In the genomic region with DNA sequence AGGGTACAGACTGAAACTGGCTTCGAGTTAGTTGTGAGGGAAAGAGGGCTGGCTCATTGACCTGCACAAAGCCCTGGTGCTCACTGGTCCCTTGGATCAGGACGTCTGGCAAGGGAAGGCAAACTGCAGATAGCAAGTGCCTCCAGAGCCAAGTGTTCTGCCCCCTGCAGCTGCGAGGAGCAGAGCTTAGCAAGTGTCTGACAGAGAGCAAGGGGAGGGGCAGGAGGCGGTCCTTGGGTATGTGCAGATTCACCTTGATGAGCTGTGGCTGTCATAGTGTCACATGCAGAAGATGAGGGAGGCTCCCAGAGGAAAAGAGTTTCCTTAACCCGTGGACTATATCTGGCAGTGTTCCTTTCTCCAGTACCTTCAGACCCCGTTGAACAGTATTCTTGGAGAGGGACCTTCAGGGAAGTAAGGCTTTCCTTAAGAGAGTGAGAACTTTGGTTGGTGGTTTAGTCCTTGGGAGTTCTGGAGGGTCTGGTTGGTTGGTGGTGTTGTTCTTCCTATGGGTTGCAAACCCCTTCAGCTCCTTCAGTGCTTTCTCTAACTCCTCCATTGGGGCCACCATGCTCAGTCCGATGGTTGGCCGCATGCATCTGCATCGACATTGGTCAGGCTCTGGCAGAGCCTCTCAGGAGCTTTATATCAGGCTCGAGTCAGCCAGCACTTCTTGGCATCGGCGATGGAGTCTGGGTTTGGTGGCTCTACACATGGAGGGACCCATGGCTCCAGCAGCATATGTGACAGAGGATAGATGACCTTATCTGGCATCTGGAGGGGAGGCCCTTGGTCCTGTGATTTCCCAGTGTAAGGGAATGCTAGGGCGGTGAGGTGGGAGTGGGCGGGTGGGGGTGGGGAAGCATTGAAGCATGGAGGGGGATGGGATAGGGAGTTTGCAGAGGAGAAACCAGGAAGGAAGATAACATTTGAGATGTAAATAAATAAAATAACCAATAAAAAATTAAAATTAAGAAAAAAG, we compare ENCODE assay signal across 12 mouse cellular contexts.
DNase-seq lines count a peak whose midpoint lies in the region; ATAC-seq and TF ChIP-seq lines count a peak whose summit lies in the region.
"Had no signal": no experiment of that assay in that cellular context is flagged by ENCODE, and none has a peak within 500 bp of the region (broad histone marks: within the 10 kb centered on the region; RNA-seq: fewer than 3 reads in every experiment).

No protein-coding gene starts in this region.

- H3K36me3 ChIP-seq in liver, adult 2 months (ENCODE audit: control insufficient read depth, insufficient read depth, low read length) = no peaks in the 10 kb centered on the region
- no peaks in the 10 kb centered on the region for H3K36me3 ChIP-seq in liver, embryonic 12.5 days
- H3K36me3 ChIP-seq: embryonic facial prominence, embryonic 15.5 days; heart, embryonic 12.5 days had no signal

- peak; percentile 44 for DNase-seq in liver, adult 2 months (ENCODE audit: extremely low read depth, low read depth, low spot score)
- DNase-seq in cerebellum, postnatal 14 days = peak; percentile 33 to 54
- peak; percentile 78 for DNase-seq in kidney, postnatal 14 days
- DNase-seq in thymus, postnatal 10 days (ENCODE audit: low spot score in 2 of 2) = peak; percentile 44 to 52
- DNase-seq in adipocyte (ENCODE audit: low spot score) = no peak
- DNase-seq in gastrocnemius, postnatal 36 days = no peak
- no peak for DNase-seq in frontal cortex, postnatal 10 days (ENCODE audit: low spot score in 2 of 2)
- DNase-seq: lung, postnatal 10 days had no signal

- H3K9ac ChIP-seq in liver, adult 2 months (ENCODE audit: low read depth, low read length) = no peak overlapping the region
- no peak overlapping the region for H3K9ac ChIP-seq in liver, embryonic 12.5 days
- H3K9ac ChIP-seq: embryonic facial prominence, embryonic 15.5 days; heart, embryonic 12.5 days had no signal

- WGBS in liver, adult 2 months = 72% methylated on average over 14 of the region's 14 CpGs
- WGBS in liver, embryonic 12.5 days (ENCODE audit: insufficient replicate concordance) = 60% methylated on average over 14 of the region's 14 CpGs

- no peaks in the 10 kb centered on the region for H3K27me3 ChIP-seq in liver, adult 2 months (ENCODE audit: control insufficient read depth, insufficient read depth, low read length)
- no peaks in the 10 kb centered on the region for H3K27me3 ChIP-seq in liver, embryonic 12.5 days (replicated peaks)
- H3K27me3 ChIP-seq: embryonic facial prominence, embryonic 15.5 days had no signal

- TF ChIP-seq POLR2A in liver, adult 2 months (IDR thresholded peaks at IDR 0.05; ENCODE audit: extremely low read depth, insufficient read depth, low read length) = no peak

- peaks cover 18% of the 10 kb centered on the region for H3K4me1 ChIP-seq in liver, adult 2 months (ENCODE audit: control insufficient read depth, insufficient read depth, low read length)
- H3K4me1 ChIP-seq in liver, embryonic 12.5 days = 0 out of 2 replicates have a peak, but pooled peaks cover 3% of the 10 kb centered on the region
- H3K4me1 ChIP-seq: embryonic facial prominence, embryonic 15.5 days had no signal

- no peak overlapping the region for H3K4me2 ChIP-seq in liver, embryonic 12.5 days
- H3K4me2 ChIP-seq: embryonic facial prominence, embryonic 15.5 days had no signal

- intact Hi-C loops in gastrocnemius, postnatal 36 days (cut with DNase I) = no loop called here

- no peak overlapping the region for H3K4me3 ChIP-seq in liver, adult 2 months (ENCODE audit: insufficient read depth, low read depth, low read length)
- H3K4me3 ChIP-seq in liver, embryonic 12.5 days = no peak overlapping the region
- H3K4me3 ChIP-seq: embryonic facial prominence, embryonic 15.5 days; heart, embryonic 12.5 days had no signal

- TF ChIP-seq CTCF in liver, adult 2 months (IDR thresholded peaks at IDR 0.05; ENCODE audit: low read depth, low read length) = no peak

- no peak for ATAC-seq in liver, embryonic 12.5 days
- ATAC-seq: activated CD4-positive, CD25-positive, alpha-beta regulatory T cell, adult 4 months had no signal

- peaks cover 17% of the 10 kb centered on the region; the same call in 1 of the 2 replicates for H3K79me2 ChIP-seq in liver, adult 2 months (ENCODE audit: control insufficient read depth, insufficient read depth, low read length)

- no peaks in the 10 kb centered on the region for H3K9me3 ChIP-seq in liver, embryonic 12.5 days (replicated peaks)
- H3K9me3 ChIP-seq: embryonic facial prominence, embryonic 15.5 days had no signal

- H3K27ac ChIP-seq in liver, adult 2 months (replicated peaks; ENCODE audit: insufficient read depth, low read depth, low read length) = no peak overlapping the region
- H3K27ac ChIP-seq in liver, embryonic 12.5 days = no peak overlapping the region
- H3K27ac ChIP-seq: embryonic facial prominence, embryonic 15.5 days had no signal

Comparison
In these comparisons a context has a peak if more than half of its experiments do, and no peak if none do; other contexts are left out.
1. DNase-seq: peak in liver, adult 2 months (single experiment), cerebellum, postnatal 14 days (2 of 2), kidney, postnatal 14 days (single experiment) and thymus, postnatal 10 days (2 of 2); none in adipocyte (single experiment), gastrocnemius, postnatal 36 days (0 of 2) and frontal cortex, postnatal 10 days (0 of 2).